Mouse (Mus musculus) brain, embryonic 14.5 days (tissue): ENCODE results near the gene Pepd.

Experiments
- CTCF ChIP-seq: fragments of 200-500 bp; IDR thresholded peaks from 2 replicates; pipeline ENCODE4 v1.5.1; 2012; ENCODE audit warnings: inconsistent platforms, mild to moderate bottlenecking, moderate library complexity, borderline replicate concordance; ENCODE audit not compliant: insufficient read depth, insufficient read length; ENCODE audit errors: extremely low read depth
- POLR2A ChIP-seq: fragments of 200-500 bp; IDR thresholded peaks from 2 replicates; pipeline ENCODE4 v1.6.1; 2012; ENCODE audit warnings: mild to moderate bottlenecking, inconsistent platforms, borderline replicate concordance; ENCODE audit not compliant: poor library complexity, insufficient read depth, insufficient read length, severe bottlenecking; ENCODE audit errors: extremely low read depth

GRCm38 (mm10) chr7:34988488-34988887, 76.3 kb downstream of the Pepd start:
- no peak for TF ChIP-seq POLR2A
- no peak for TF ChIP-seq CTCF
